Comparison of ENCODE assay signal across 9 mouse cellular contexts in genomic region chr4:53277741-53278525, GRCm38 (mm10).
DNase-seq lines count a peak whose midpoint lies in the region; ATAC-seq and TF ChIP-seq lines count a peak whose summit lies in the region.
"Had no signal": no experiment of that assay in that cellular context is flagged by ENCODE, and none has a peak within 500 bp of the region (broad histone marks: within the 10 kb centered on the region; RNA-seq: fewer than 3 reads in every experiment).

No protein-coding gene starts in this region.

- no peak for TF ChIP-seq CTCF in gastrocnemius, adult 2 months (IDR thresholded peaks at IDR 0.05)
- TF ChIP-seq CTCF in midbrain, postnatal 0 days (IDR thresholded peaks at IDR 0.05) = no peak

- no peak overlapping the region for H3K4me2 ChIP-seq in midbrain, postnatal 0 days (ENCODE audit: low read depth, low read length, poor library complexity, severe bottlenecking)

- H3K27me3 ChIP-seq in midbrain, postnatal 0 days (ENCODE audit: insufficient read depth, low read length) = no peaks in the 10 kb centered on the region
- H3K27me3 ChIP-seq: megakaryocyte, embryonic 14.5 days had no signal

- intact Hi-C loops in gastrocnemius, adult 2 months (cut with DNase I) = loop anchor here (5.0 kb wide), 1 partner anchor 74 kb away; no protein-coding TSS in a partner anchor
- intact Hi-C loops in gastrocnemius, postnatal 36 days (cut with DNase I) = loop anchor here (5.0 kb wide), 1 partner anchor 39 kb away; no protein-coding TSS in a partner anchor

- no peak overlapping the region for H3K9ac ChIP-seq in midbrain, postnatal 0 days (replicated peaks; ENCODE audit: low read length, poor library complexity, severe bottlenecking)

- peak; percentile 52 for ATAC-seq in activated CD4-positive, CD25-positive, alpha-beta regulatory T cell, adult 4 months
- peak; percentile 62; the same call in 1 of the 2 replicates for ATAC-seq in midbrain, postnatal 0 days (ENCODE audit: low FRiP score)

- H3K36me3 ChIP-seq in midbrain, postnatal 0 days (ENCODE audit: insufficient read depth, low read length) = no peaks in the 10 kb centered on the region

- peaks cover 7% of the 10 kb centered on the region; the same call in 1 of the 2 replicates for H3K4me1 ChIP-seq in midbrain, postnatal 0 days (ENCODE audit: insufficient read depth, low read length)
- H3K4me1 ChIP-seq: megakaryocyte, embryonic 14.5 days had no signal

- peak overlapping the region; percentile 42 for H3K4me3 ChIP-seq in gastrocnemius, adult 2 months
- H3K4me3 ChIP-seq in midbrain, postnatal 0 days (ENCODE audit: low read depth, low read length) = no peak overlapping the region
- H3K4me3 ChIP-seq: megakaryocyte, embryonic 14.5 days had no signal

- no peaks in the 10 kb centered on the region for H3K9me3 ChIP-seq in midbrain, postnatal 0 days (ENCODE audit: low read length)

- peak; percentile 27 for DNase-seq in gastrocnemius, adult 2 months
- no peak for DNase-seq in gastrocnemius, postnatal 36 days
- peak; percentile 95 for DNase-seq in A20 (ENCODE audit: low read depth, low spot score)
- DNase-seq in midbrain, postnatal 0 days (ENCODE audit: low spot score) = peak; percentile 53
- DNase-seq in ovary, postnatal 14 days (ENCODE audit: low spot score) = no peak
- no peak for DNase-seq in layer of hippocampus, postnatal 10 days (ENCODE audit: low spot score in 2 of 2)
- no peak for DNase-seq in frontal cortex, adult 2 months (ENCODE audit: extremely low spot score in 1 of 2, low spot score in 1 of 2)

- WGBS in midbrain, postnatal 0 days = 25% methylated on average over 12 of the region's 12 CpGs

- H3K27ac ChIP-seq in gastrocnemius, adult 2 months = peak overlapping the region; percentile 48; the same call in 1 of the 2 replicates
- H3K27ac ChIP-seq in midbrain, postnatal 0 days (ENCODE audit: low read depth, low read length) = peak overlapping the region; percentile 28; the same call in 1 of the 2 replicates

Comparison
In these comparisons a context has a peak if more than half of its experiments do, and no peak if none do; other contexts are left out.
1. DNase-seq: peak in gastrocnemius, adult 2 months (single experiment), A20 (single experiment) and midbrain, postnatal 0 days (single experiment); none in gastrocnemius, postnatal 36 days (0 of 2), ovary, postnatal 14 days (single experiment), layer of hippocampus, postnatal 10 days (0 of 2) and frontal cortex, adult 2 months (0 of 2).